Mouse (Mus musculus): Measurements from ENCODE around the gene Ncoa3.

The Ncoa3 gene

GRCm38 (mm10) chr2:166079961-166080885 is 87.8 kb downstream of the Ncoa3 start:
- DNase-seq (ENCODE audit: low read depth): peak; percentile 44

GRCm38 (mm10) chr2:166080967-166081750 is 88.7 kb downstream of the Ncoa3 start:
- peak; percentile 48 for DNase-seq (ENCODE audit: low read depth)

GRCm38 (mm10) chr2:166082193-166082592 is 89.8 kb downstream of the Ncoa3 start:
- DNase-seq (ENCODE audit: low read depth): peak; percentile 78

- no peak for DNase-seq (ENCODE audit: low read depth)
These were observed 90.2 kb downstream of the Ncoa3 start for GRCm38 (mm10) chr2:166082661-166083060.

- DNase-seq (ENCODE audit: low read depth): no peak
These were observed 91.2 kb downstream of the Ncoa3 start for GRCm38 (mm10) chr2:166083542-166084031.

- no peak for DNase-seq (ENCODE audit: low read depth)
These were observed 91.7 kb downstream of the Ncoa3 start for GRCm38 (mm10) chr2:166084111-166084510.

GRCm38 (mm10) chr2:166084964-166085363 is 92.5 kb downstream of the Ncoa3 start:
- DNase-seq (ENCODE audit: low read depth): peak; percentile 81

- DNase-seq (ENCODE audit: low read depth): no peak
These were observed 93.3 kb downstream of the Ncoa3 start for GRCm38 (mm10) chr2:166085780-166086179.

GRCm38 (mm10) chr2:166086457-166087233 is 94.2 kb downstream of the Ncoa3 start:
- no peak for DNase-seq (ENCODE audit: low read depth)

- no peak for DNase-seq (ENCODE audit: low read depth)
These were observed 96.6 kb downstream of the Ncoa3 start for GRCm38 (mm10) chr2:166088991-166089390.

GRCm38 (mm10) chr2:166090131-166090581 is 97.7 kb downstream of the Ncoa3 start:
- DNase-seq (ENCODE audit: low read depth): no peak

- DNase-seq (ENCODE audit: low read depth): no peak
These were observed 99.2 kb downstream of the Ncoa3 start for GRCm38 (mm10) chr2:166091599-166091998.

GRCm38 (mm10) chr2:166092412-166092811 is 100.0 kb downstream of the Ncoa3 start:
- DNase-seq (ENCODE audit: low read depth): no peak

- no peak for DNase-seq (ENCODE audit: low read depth)
These were observed 103.9 kb downstream of the Ncoa3 start for GRCm38 (mm10) chr2:166096300-166096699.

GRCm38 (mm10) chr2:166096834-166097233 is 104.4 kb downstream of the Ncoa3 start:
- no peak for DNase-seq (ENCODE audit: low read depth)

- peak; percentile 63 for DNase-seq (ENCODE audit: low read depth)
These were observed 105.2 kb downstream of the Ncoa3 start for GRCm38 (mm10) chr2:166097443-166098291.

GRCm38 (mm10) chr2:166098292-166098933 is 106.0 kb downstream of the Ncoa3 start:
- no peak for DNase-seq (ENCODE audit: low read depth)

- no peak for DNase-seq (ENCODE audit: low read depth)
These were observed 108.2 kb downstream of the Ncoa3 start for GRCm38 (mm10) chr2:166100309-166101262.

- DNase-seq (ENCODE audit: low read depth): peak; percentile 65
These were observed 110.5 kb downstream of the Ncoa3 start for GRCm38 (mm10) chr2:166102893-166103292.
